Mouse (Mus musculus) adipocyte (in vitro differentiated cells): ENCODE results near the gene Flt1.
A peak's percentile ranks its signal among the peaks of the same experiment; 100 is the strongest.

Source experiments
- DNase-seq: peaks from one replicate; pipeline ENCODE4 v3.0.0-alpha.2; 2016; ENCODE audit warnings: low spot score

The Flt1 gene

DNA sequence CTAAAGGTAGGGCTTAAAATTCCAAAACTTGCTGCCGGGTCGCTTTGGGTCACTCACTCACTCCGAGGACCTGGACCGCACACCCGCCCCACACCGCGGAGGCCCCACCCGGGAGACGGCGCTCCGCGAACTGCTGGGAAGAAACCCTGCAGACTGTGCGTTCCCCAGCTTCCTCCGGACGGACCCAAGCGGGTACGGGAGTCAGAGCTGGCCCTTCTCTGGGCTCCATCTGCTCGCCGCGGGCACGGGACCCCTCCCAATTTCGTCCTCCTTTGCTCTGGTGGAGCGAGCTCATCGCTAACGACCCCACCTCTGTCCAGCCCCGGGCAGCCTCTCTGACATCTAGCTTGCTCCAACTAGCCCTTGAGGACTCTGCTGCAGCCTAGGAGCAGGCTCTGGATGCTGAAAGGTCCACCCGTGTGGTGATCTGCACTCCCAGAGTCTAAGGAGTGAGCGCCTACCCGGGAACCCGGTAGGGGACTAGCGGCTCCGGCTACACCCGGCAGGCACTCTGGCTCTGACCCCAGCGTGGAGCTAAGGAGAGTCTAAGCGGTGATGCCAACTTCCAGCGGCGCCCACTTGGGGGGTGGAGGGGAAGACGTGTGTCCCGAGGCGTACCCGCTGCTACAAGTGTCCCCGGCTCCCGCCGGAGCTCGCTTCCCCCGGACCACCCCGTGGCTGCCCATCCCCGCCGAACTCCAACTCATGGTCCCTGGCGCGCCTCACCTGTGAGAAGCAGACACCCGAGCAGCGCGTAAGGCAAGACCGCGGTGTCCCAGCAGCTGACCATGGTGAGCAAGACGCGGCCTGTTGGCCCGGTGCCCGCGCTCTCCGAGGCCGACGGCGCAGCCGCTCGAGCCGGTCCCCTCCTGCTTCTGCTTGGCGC, 623 bp downstream of the Flt1 start:
- no peak for DNase-seq

DNA sequence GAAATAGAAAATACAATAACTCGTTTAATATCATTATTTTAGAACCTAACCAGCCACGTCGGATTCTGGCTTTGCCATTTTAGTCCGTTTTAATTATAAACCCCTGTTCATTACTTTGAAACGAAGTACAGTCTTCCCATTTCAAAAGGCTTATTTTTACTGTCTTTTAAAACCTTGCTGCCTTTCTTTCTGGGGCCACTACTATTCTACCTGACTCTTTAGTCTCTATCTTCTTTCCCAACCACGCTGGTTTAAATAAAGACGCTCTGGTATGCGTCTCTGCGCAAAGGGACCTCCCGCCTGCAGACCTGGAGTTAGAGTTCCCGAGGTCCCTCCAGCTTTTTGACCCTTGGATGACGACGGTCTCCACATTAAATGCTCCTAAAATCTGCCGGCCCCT, 1.4 kb downstream of the Flt1 start:
- DNase-seq: no peak

DNA sequence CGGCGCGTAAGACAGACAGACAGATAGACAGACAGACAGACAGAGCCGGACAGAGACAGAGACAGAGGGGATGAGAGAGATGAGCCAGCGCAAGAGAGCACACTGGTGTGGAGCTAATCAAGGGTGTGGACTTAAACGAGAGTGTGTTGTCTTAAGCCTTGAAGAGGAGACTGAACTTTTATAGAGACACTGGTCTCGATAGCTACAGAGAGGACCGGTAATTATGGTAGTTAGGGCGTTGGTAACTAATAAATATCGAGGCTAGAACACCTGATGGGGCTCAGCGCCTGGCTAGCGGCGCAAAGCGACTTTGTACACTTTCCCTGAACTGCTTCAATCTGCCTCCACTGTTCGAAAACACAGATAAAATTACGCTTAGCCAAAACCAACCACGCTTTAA, 2.0 kb downstream of the Flt1 start:
- DNase-seq: no peak

DNA sequence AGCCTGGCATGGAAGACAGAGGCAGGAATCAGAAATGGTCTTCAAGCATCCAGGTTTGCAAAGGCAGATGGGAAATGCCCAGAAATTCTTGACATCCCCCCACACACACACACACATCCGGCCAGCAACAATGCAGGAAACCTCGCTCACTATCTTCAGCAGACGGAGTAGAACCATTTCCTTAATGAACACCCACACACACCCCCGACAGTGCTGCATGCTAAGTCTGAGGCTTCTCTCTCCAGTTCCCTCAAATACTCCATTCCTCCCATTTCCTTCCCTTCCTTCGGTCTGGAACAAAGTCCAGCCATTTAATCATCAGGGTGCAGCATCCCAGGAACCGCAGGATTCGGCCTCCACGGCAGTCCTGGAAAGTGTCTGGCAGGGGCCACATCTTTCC, 4.4 kb downstream of the Flt1 start:
- no peak for DNase-seq

- no peak for DNase-seq
These were observed 7.5 kb downstream of the Flt1 start for GRCm38 (mm10) chr5:147718335-147718734.

- no peak for DNase-seq
These were observed 9.1 kb downstream of the Flt1 start for GRCm38 (mm10) chr5:147716697-147717217.

GRCm38 (mm10) chr5:147716276-147716675, 9.5 kb downstream of the Flt1 start:
- no peak for DNase-seq

DNA sequence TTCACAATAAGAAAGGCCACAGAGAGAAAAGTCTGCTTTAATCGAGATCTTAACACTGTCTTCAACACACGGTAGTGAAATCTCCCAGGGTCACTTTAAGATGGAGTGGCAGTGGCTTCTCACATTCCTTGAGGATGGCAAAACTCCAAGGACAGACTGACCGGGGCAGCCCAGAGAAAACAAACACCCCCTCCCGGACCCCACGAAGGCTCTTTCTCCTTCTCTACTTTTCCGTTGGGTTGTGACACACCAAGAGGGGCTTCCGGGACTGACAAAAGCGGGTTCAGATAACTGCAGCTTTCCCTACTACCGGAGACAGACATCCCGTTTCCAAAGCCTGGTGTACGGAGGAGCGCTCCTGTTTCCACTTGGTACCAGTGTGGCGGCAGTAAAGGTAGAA, 10.4 kb downstream of the Flt1 start:
- no peak for DNase-seq

- no peak for DNase-seq
These were observed 17.3 kb downstream of the Flt1 start for GRCm38 (mm10) chr5:147708500-147708899.

GRCm38 (mm10) chr5:147707479-147707878, 18.3 kb downstream of the Flt1 start:
- peak; percentile 14 for DNase-seq

DNA sequence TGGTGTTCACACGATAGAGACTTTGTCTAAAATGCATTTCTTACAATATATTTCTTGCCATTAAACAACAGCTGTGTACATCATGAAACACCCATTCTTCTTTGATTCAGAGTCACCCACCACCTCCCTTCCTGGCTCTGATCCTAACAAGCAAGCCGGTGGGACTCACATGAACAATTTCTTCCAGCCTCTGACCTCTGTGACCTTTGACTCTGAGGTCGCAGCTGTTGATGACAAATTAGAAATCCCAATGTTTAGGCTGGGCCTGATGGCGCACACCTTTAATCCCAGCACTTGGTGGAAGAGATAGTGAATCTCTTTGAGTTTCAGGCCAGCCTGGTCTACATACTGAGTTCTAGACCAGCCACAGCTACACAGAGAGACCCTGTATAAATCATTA, 20.9 kb downstream of the Flt1 start:
- no peak for DNase-seq

DNA sequence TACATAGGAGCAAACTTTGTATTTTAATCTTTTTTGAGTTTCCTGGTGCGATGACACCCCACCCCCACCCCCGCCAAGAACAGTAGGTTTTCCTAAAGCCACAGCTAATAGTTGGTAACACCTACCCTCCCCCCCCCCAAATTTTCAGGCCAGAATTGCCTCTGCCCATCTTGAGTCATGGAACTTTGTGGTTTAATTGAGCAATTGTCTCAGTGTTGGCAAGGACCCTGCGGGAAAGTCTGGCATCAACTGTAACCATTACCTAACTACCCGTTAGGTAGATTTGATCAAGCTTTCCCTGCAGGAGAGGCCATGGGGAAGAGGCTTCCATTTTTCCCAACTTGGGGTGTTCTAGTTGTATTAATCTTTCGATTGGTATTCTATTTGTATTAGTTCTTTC, 23.4 kb downstream of the Flt1 start:
- peak; percentile 68 for DNase-seq

- DNase-seq: no peak
These were observed 24.8 kb downstream of the Flt1 start for GRCm38 (mm10) chr5:147701024-147701423.

- DNase-seq: no peak
These were observed 27.8 kb downstream of the Flt1 start for GRCm38 (mm10) chr5:147698044-147698443.

- DNase-seq: no peak
These were observed 28.6 kb downstream of the Flt1 start for GRCm38 (mm10) chr5:147697165-147697564.

DNA sequence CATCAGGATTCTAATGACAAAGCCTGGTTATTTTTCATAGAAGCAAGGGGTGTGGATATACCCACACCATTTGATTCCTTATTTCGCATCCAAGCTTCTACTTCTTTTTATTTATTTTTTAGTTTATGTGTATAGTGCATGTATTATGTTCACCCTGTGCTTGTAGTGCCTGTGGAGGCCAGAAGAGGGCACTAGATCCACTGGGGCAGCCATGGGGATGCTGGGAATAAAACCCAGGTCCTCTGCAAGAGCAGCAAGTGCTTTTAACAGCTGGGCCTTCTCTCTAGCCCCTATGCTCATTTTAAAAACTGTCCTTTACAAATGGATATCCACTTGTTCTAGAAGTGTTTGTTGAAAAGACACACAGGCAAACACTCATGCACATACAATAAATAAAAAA, 33.2 kb downstream of the Flt1 start:
- no peak for DNase-seq

DNA sequence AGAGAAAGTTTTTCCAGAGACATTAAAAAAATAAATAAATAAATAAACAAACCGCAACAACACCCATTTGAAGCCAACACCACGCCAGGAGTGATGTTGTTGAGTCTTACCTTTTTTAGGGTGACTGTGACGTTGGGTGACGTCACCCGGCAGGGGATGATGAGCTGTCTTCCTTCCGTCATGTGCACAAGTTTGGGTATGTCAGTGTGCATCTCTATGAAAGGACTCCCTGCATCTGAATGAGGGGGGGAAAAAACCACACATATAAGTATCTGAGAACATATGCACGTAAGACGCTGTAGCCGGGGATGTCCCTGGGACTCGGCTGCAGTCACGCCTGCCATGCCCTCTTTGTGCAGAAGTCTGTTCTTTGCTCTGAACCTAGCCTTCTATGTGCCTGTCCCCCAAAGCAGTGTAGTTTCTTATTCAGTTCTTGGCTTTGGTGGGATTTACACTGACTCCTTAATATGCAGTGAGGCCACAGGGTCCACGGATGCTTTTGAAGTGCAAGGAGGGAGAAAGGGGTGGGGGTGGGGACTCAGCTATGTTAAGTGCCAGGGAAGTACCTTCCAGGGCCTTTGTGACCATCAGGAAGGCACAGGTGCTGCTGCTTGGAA, 42.0 kb downstream of the Flt1 start:
- DNase-seq: no peak

DNA sequence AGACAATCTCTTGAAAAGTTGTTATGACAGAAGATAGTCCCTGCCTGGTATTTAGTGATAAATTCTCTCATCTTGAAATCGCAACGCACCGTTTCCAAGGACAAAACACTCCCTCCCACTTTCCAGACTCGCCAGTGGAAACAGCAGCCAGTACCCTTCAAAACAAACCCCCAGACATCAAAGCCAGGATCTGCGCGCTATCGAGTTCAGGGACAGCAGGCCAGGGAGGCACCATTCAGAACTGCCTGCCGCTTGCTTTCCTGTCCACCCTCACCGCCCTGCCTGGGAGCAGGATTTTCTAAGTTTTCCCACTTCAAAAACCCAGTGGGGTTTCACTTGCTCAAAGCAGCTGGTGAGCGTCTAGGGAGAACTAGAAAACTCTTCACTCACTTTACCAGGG, 44.6 kb downstream of the Flt1 start:
- DNase-seq: no peak

DNA sequence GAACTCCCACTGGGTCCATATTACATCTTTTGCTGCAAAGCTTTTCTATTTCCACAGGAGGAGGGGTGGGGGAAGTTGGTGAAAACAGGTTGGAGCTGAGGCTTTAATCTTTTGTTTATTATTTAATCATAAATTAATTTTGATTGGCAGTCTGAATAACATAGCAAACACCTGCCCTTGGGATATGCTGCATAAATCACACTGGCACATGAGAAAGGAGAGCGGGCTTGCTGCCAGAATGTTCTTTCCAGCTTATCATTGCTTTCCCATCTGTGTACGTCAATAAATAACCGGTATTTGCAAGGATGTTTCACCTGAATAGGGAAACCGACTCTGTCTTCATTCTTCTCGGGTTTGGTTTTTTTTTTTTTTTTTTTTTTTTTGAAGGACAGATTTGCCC, 45.1 kb downstream of the Flt1 start:
- no peak for DNase-seq

- no peak for DNase-seq
These were observed 46.5 kb downstream of the Flt1 start for GRCm38 (mm10) chr5:147679316-147679715.

DNA sequence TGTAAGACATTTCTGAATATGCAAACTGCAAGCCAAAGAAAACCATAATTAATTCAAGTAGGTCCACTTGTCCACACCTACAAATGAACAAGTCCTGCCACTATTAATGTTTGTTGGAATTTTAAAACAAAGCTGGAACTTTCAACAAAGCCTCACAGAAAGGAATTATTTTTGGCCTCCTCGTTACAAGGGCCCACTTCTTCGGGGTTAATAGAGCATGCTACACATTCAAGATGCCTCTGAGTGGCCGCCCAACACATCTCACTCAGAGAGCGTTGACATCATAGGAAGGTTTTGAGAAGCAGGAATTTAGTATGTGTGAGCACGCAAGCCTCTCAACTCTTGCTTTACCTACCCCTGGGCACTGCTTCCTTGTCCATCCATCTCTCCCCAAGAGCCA, 50.0 kb downstream of the Flt1 start:
- DNase-seq: no peak

GRCm38 (mm10) chr5:147671765-147672424, 53.9 kb downstream of the Flt1 start:
- DNase-seq: peak; percentile 18
